Mouse (Mus musculus): ENCODE measurements around the gene Dlg2. TPM values are rescaled to one million over a fixed set of nuclear protein-coding genes. Genes with fewer than 3 reads are reported as not detected.

The Dlg2 gene
- polyA plus RNA-seq, 1 experiment from 2014 or later: 1.3 TPM

- Histone ChIP-seq H3K4me1 (no peaks in the 10 kb centered on the region), H3K27ac (replicated peaks) (no peak overlapping the region), H3K27me3 (replicated peaks; ENCODE audit: low read depth, poor library complexity, severe bottlenecking) (no peaks in the 10 kb centered on the region; the same call in 1 of the 2 replicates), H3K9me3 (no peaks in the 10 kb centered on the region), H3K36me3 (replicated peaks) (no peaks in the 10 kb centered on the region), H3K4me3 (no peak overlapping the region)
- 49% methylated on average over 2 of the region's 2 CpGs for WGBS
- DNase-seq (ENCODE audit: low spot score): no peak
These were observed 1629.0 kb downstream of the Dlg2 start for GRCm38 (mm10) chr7:92105477-92105876.

GRCm38 (mm10) chr7:92105956-92106355, 1629.5 kb downstream of the Dlg2 start:
- H3K36me3 ChIP-seq (replicated peaks): no peaks in the 10 kb centered on the region
- no peaks in the 10 kb centered on the region for H3K9me3 ChIP-seq
- H3K27me3 ChIP-seq (replicated peaks; ENCODE audit: low read depth, poor library complexity, severe bottlenecking): no peaks in the 10 kb centered on the region; the same call in 1 of the 2 replicates
- no peak overlapping the region for H3K4me3 ChIP-seq
- no peak for DNase-seq (ENCODE audit: low spot score)
- H3K27ac ChIP-seq (replicated peaks): no peak overlapping the region
- 87% methylated on average over 2 of the region's 2 CpGs for WGBS
- no peaks in the 10 kb centered on the region for H3K4me1 ChIP-seq

GRCm38 (mm10) chr7:92113065-92113464, 1636.6 kb downstream of the Dlg2 start:
- Histone ChIP-seq H3K9me3 (no peaks in the 10 kb centered on the region), H3K4me1 (no peaks in the 10 kb centered on the region), H3K27ac (replicated peaks) (no peak overlapping the region), H3K27me3 (replicated peaks; ENCODE audit: low read depth, poor library complexity, severe bottlenecking) (no peaks in the 10 kb centered on the region), H3K4me3 (no peak overlapping the region), H3K36me3 (replicated peaks) (no peaks in the 10 kb centered on the region)
- DNase-seq (ENCODE audit: low spot score): no peak
- 84% methylated on average over 4 of the region's 4 CpGs for WGBS

GRCm38 (mm10) chr7:92115237-92115871, 1638.9 kb downstream of the Dlg2 start:
- Histone ChIP-seq H3K36me3 (replicated peaks) (no peaks in the 10 kb centered on the region), H3K4me3 (no peak overlapping the region), H3K27me3 (replicated peaks; ENCODE audit: low read depth, poor library complexity, severe bottlenecking) (no peaks in the 10 kb centered on the region), H3K4me1 (no peaks in the 10 kb centered on the region), H3K9me3 (no peaks in the 10 kb centered on the region), H3K27ac (replicated peaks) (no peak overlapping the region)
- WGBS: 89% methylated on average over 5 of the region's 5 CpGs
- DNase-seq (ENCODE audit: low spot score): no peak

GRCm38 (mm10) chr7:92123276-92123675, 1646.8 kb downstream of the Dlg2 start:
- H3K27me3 ChIP-seq (replicated peaks; ENCODE audit: low read depth, poor library complexity, severe bottlenecking): no peaks in the 10 kb centered on the region
- 55% methylated on average over 2 of the region's 2 CpGs for WGBS
- no peaks in the 10 kb centered on the region for H3K36me3 ChIP-seq (replicated peaks)
- H3K9me3 ChIP-seq: no peaks in the 10 kb centered on the region
- H3K4me1 ChIP-seq: no peaks in the 10 kb centered on the region
- no peak for DNase-seq (ENCODE audit: low spot score)
- H3K27ac ChIP-seq (replicated peaks): no peak overlapping the region
- H3K4me3 ChIP-seq: no peak overlapping the region

GRCm38 (mm10) chr7:92125886-92126285, 1649.4 kb downstream of the Dlg2 start:
- H3K36me3 ChIP-seq (replicated peaks): no peaks in the 10 kb centered on the region
- 90% methylated on average over 3 of the region's 3 CpGs for WGBS
- H3K27me3 ChIP-seq (replicated peaks; ENCODE audit: low read depth, poor library complexity, severe bottlenecking): no peaks in the 10 kb centered on the region
- DNase-seq (ENCODE audit: low spot score): no peak
- no peak overlapping the region for H3K27ac ChIP-seq (replicated peaks)
- no peaks in the 10 kb centered on the region for H3K4me1 ChIP-seq
- H3K9me3 ChIP-seq: no peaks in the 10 kb centered on the region
- H3K4me3 ChIP-seq: no peak overlapping the region

GRCm38 (mm10) chr7:92134301-92134700, 1657.8 kb downstream of the Dlg2 start:
- Histone ChIP-seq H3K27ac (replicated peaks) (no peak overlapping the region), H3K27me3 (replicated peaks; ENCODE audit: low read depth, poor library complexity, severe bottlenecking) (no peaks in the 10 kb centered on the region), H3K4me3 (no peak overlapping the region), H3K9me3 (no peaks in the 10 kb centered on the region), H3K4me1 (no peaks in the 10 kb centered on the region), H3K36me3 (replicated peaks) (no peaks in the 10 kb centered on the region)
- DNase-seq (ENCODE audit: low spot score): no peak
- WGBS: 89% methylated on average over 3 of the region's 3 CpGs

GRCm38 (mm10) chr7:92135624-92136023, 1659.2 kb downstream of the Dlg2 start:
- no peak overlapping the region for H3K27ac ChIP-seq (replicated peaks)
- H3K4me3 ChIP-seq: no peak overlapping the region
- no peaks in the 10 kb centered on the region for H3K9me3 ChIP-seq

GRCm38 (mm10) chr7:92140051-92140817, 1663.8 kb downstream of the Dlg2 start:
- Histone ChIP-seq H3K4me1 (no peaks in the 10 kb centered on the region), H3K9me3 (no peaks in the 10 kb centered on the region), H3K27ac (replicated peaks) (no peak overlapping the region), H3K27me3 (replicated peaks; ENCODE audit: low read depth, poor library complexity, severe bottlenecking) (no peaks in the 10 kb centered on the region), H3K4me3 (no peak overlapping the region), H3K36me3 (replicated peaks) (no peaks in the 10 kb centered on the region)
- 87% methylated on average over 9 of the region's 9 CpGs for WGBS
- no peak for DNase-seq (ENCODE audit: low spot score)

More at GRCm38 (mm10) chr7:92135624-92136023, 1659.2 kb downstream of the Dlg2 start:
- Histone ChIP-seq H3K36me3 (replicated peaks) (no peaks in the 10 kb centered on the region), H3K27me3 (replicated peaks; ENCODE audit: low read depth, poor library complexity, severe bottlenecking) (no peaks in the 10 kb centered on the region), H3K4me1 (no peaks in the 10 kb centered on the region)
- 64% methylated on average over 2 of the region's 2 CpGs for WGBS
- no peak for DNase-seq (ENCODE audit: low spot score)

- no peaks in the 10 kb centered on the region for H3K27me3 ChIP-seq (replicated peaks; ENCODE audit: low read depth, poor library complexity, severe bottlenecking)
- no peaks in the 10 kb centered on the region for H3K9me3 ChIP-seq
- no peak overlapping the region for H3K27ac ChIP-seq (replicated peaks)
- WGBS: 85% methylated on average over 1 of the region's 1 CpGs
- DNase-seq (ENCODE audit: low spot score): no peak
- no peak overlapping the region for H3K4me3 ChIP-seq
- H3K36me3 ChIP-seq (replicated peaks): no peaks in the 10 kb centered on the region
- H3K4me1 ChIP-seq: no peaks in the 10 kb centered on the region
These were observed 1671.0 kb downstream of the Dlg2 start for GRCm38 (mm10) chr7:92147499-92147898.

GRCm38 (mm10) chr7:92150768-92151167, 1674.3 kb downstream of the Dlg2 start:
- H3K9me3 ChIP-seq: no peaks in the 10 kb centered on the region
- H3K27me3 ChIP-seq (replicated peaks; ENCODE audit: low read depth, poor library complexity, severe bottlenecking): no peaks in the 10 kb centered on the region
- H3K4me1 ChIP-seq: no peaks in the 10 kb centered on the region
- 74% methylated on average over 3 of the region's 3 CpGs for WGBS
- DNase-seq (ENCODE audit: low spot score): no peak
- H3K27ac ChIP-seq (replicated peaks): no peak overlapping the region
- H3K36me3 ChIP-seq (replicated peaks): no peaks in the 10 kb centered on the region
- no peak overlapping the region for H3K4me3 ChIP-seq

- Histone ChIP-seq H3K27ac (replicated peaks) (no peak overlapping the region), H3K4me3 (no peak overlapping the region), H3K27me3 (replicated peaks; ENCODE audit: low read depth, poor library complexity, severe bottlenecking) (no peaks in the 10 kb centered on the region), H3K36me3 (replicated peaks) (no peaks in the 10 kb centered on the region), H3K9me3 (no peaks in the 10 kb centered on the region), H3K4me1 (no peaks in the 10 kb centered on the region)
- no peak for DNase-seq (ENCODE audit: low spot score)
These were observed 1678.1 kb downstream of the Dlg2 start for GRCm38 (mm10) chr7:92154603-92155002.

- Histone ChIP-seq H3K27me3 (replicated peaks; ENCODE audit: low read depth, poor library complexity, severe bottlenecking) (no peaks in the 10 kb centered on the region), H3K36me3 (replicated peaks) (no peaks in the 10 kb centered on the region), H3K9me3 (no peaks in the 10 kb centered on the region), H3K4me3 (no peak overlapping the region), H3K27ac (replicated peaks) (no peak overlapping the region), H3K4me1 (no peaks in the 10 kb centered on the region)
- WGBS: 93% methylated on average over 2 of the region's 2 CpGs
- no peak for DNase-seq (ENCODE audit: low spot score)
These were observed 1686.7 kb downstream of the Dlg2 start for GRCm38 (mm10) chr7:92163150-92163549.

All from embryonic facial prominence, embryonic 10.5 days (tissue).